Comparison of ENCODE assay signal across 24 mouse cellular contexts in genomic region chr12:29075096-29075852, GRCm38 (mm10).
DNase-seq lines count a peak whose midpoint lies in the region; ATAC-seq and TF ChIP-seq lines count a peak whose summit lies in the region.
"Had no signal": no experiment of that assay in that cellular context is flagged by ENCODE, and none has a peak within 500 bp of the region (broad histone marks: within the 10 kb centered on the region; RNA-seq: fewer than 3 reads in every experiment).

No protein-coding gene starts in this region.

- ATAC-seq in liver, postnatal 0 days: no peak
- ATAC-seq in midbrain, embryonic 14.5 days (ENCODE audit: low FRiP score, low TSS enrichment): no peak
- ATAC-seq: activated CD4-positive, CD25-positive, alpha-beta regulatory T cell, adult 4 months had no signal

- no peaks in the 10 kb centered on the region for H3K27me3 ChIP-seq in liver, adult 2 months (ENCODE audit: control insufficient read depth, insufficient read depth, low read length)
- no peaks in the 10 kb centered on the region for H3K27me3 ChIP-seq in liver, postnatal 0 days (ENCODE audit: insufficient read depth, low read length)
- H3K27me3 ChIP-seq in midbrain, embryonic 14.5 days (ENCODE audit: control insufficient read depth, insufficient read depth, low read length): no peaks in the 10 kb centered on the region
- H3K27me3 ChIP-seq: limb, embryonic 15.5 days; megakaryocyte, embryonic 14.5 days; neural tube, embryonic 15.5 days had no signal

- H3K9ac ChIP-seq in liver, adult 2 months (ENCODE audit: low read depth, low read length): no peak overlapping the region
- H3K9ac ChIP-seq in liver, postnatal 0 days (replicated peaks): no peak overlapping the region
- H3K9ac ChIP-seq in midbrain, embryonic 14.5 days (replicated peaks; ENCODE audit: low read length): no peak overlapping the region
- H3K9ac ChIP-seq: hindbrain, embryonic 12.5 days; limb, embryonic 15.5 days; neural tube, embryonic 15.5 days had no signal

- no peaks in the 10 kb centered on the region for H3K36me3 ChIP-seq in liver, adult 2 months (ENCODE audit: control insufficient read depth, insufficient read depth, low read length)
- no peaks in the 10 kb centered on the region for H3K36me3 ChIP-seq in liver, postnatal 0 days (replicated peaks; ENCODE audit: insufficient read depth, low read length)
- H3K36me3 ChIP-seq in midbrain, embryonic 14.5 days (ENCODE audit: control insufficient read depth, insufficient read depth, low read length): no peaks in the 10 kb centered on the region
- H3K36me3 ChIP-seq: heart, embryonic 10.5 days; hindbrain, embryonic 12.5 days; limb, embryonic 15.5 days; neural tube, embryonic 15.5 days had no signal

- no peak overlapping the region for H3K4me2 ChIP-seq in liver, postnatal 0 days (ENCODE audit: low read depth, low read length)
- no peak overlapping the region for H3K4me2 ChIP-seq in midbrain, embryonic 14.5 days (ENCODE audit: low read length)
- H3K4me2 ChIP-seq: hindbrain, embryonic 12.5 days; limb, embryonic 15.5 days; neural tube, embryonic 15.5 days had no signal

- H3K4me3 ChIP-seq in liver, adult 2 months (ENCODE audit: insufficient read depth, low read depth, low read length): no peak overlapping the region
- H3K4me3 ChIP-seq in liver, postnatal 0 days (ENCODE audit: low read depth, low read length): no peak overlapping the region
- no peak overlapping the region for H3K4me3 ChIP-seq in midbrain, embryonic 14.5 days (replicated peaks; ENCODE audit: low read depth, low read length)
- H3K4me3 ChIP-seq: heart, embryonic 10.5 days; hindbrain, embryonic 12.5 days; layer of hippocampus, adult 2 months; limb, embryonic 15.5 days; megakaryocyte, embryonic 14.5 days; myocyte; neural tube, embryonic 15.5 days had no signal

- no peak for TF ChIP-seq CTCF in liver, adult 2 months (IDR thresholded peaks at IDR 0.05; ENCODE audit: low read depth, low read length)
- TF ChIP-seq CTCF in liver, postnatal 0 days (IDR thresholded peaks at IDR 0.05; ENCODE audit: low read depth): no peak

- no peaks in the 10 kb centered on the region for H3K9me3 ChIP-seq in liver, postnatal 0 days (ENCODE audit: low read length)
- no peaks in the 10 kb centered on the region for H3K9me3 ChIP-seq in midbrain, embryonic 14.5 days (ENCODE audit: control insufficient read depth, low read length)
- H3K9me3 ChIP-seq: heart, embryonic 10.5 days; hindbrain, embryonic 12.5 days; limb, embryonic 15.5 days; neural tube, embryonic 15.5 days had no signal

- H3K4me1 ChIP-seq in liver, adult 2 months (ENCODE audit: control insufficient read depth, insufficient read depth, low read length): peaks cover 25% of the 10 kb centered on the region
- no peaks in the 10 kb centered on the region for H3K4me1 ChIP-seq in liver, postnatal 0 days (ENCODE audit: insufficient read depth)
- peaks cover 6% of the 10 kb centered on the region for H3K4me1 ChIP-seq in midbrain, embryonic 14.5 days (ENCODE audit: control insufficient read depth, insufficient read depth, low read length)
- H3K4me1 ChIP-seq: limb, embryonic 15.5 days; megakaryocyte, embryonic 14.5 days had no signal

- peak overlapping the region; percentile 16 for H3K27ac ChIP-seq in liver, adult 2 months (replicated peaks; ENCODE audit: insufficient read depth, low read depth, low read length)
- no peak overlapping the region for H3K27ac ChIP-seq in liver, postnatal 0 days (ENCODE audit: low read depth)
- peak overlapping the region; percentile 41; the same call in 1 of the 2 replicates for H3K27ac ChIP-seq in midbrain, embryonic 14.5 days (replicated peaks; ENCODE audit: low read depth, low read length)
- H3K27ac ChIP-seq: heart, embryonic 10.5 days; hindbrain, embryonic 12.5 days; layer of hippocampus, adult 2 months; limb, embryonic 15.5 days; neural tube, embryonic 15.5 days had no signal

- peak; percentile 90 for DNase-seq in liver, adult 2 months (ENCODE audit: extremely low read depth, low read depth, low spot score)
- no peak for DNase-seq in liver, postnatal 0 days
- peak; percentile 85 to 93 for DNase-seq in adrenal gland, adult (ENCODE audit: inconsistent age in 2 of 2, low spot score in 1 of 2)
- peak; percentile 42 for DNase-seq in adrenal gland, postnatal 25 days
- DNase-seq in midbrain, embryonic 14.5 days: peak; percentile 64
- no peak for DNase-seq in embryo, embryonic 9.5 days (ENCODE audit: extremely low spot score)
- no peak for DNase-seq in embryo, embryonic 11 days
- no peak for DNase-seq in left cerebral cortex, adult 9 months (ENCODE audit: low spot score in 2 of 2)
- DNase-seq: cerebellum, adult 11-12 months; cerebellum, postnatal 14 days; gastrocnemius, postnatal 25 days; kidney, adult 8-10 months; kidney, postnatal 14 days; layer of hippocampus, postnatal 36 days; lung, postnatal 10 days; thymus, postnatal 4 days had no signal

- TF ChIP-seq EP300 in liver, postnatal 0 days (IDR thresholded peaks at IDR 0.05; ENCODE audit: low read depth): no peak

- no peaks in the 10 kb centered on the region for H3K79me2 ChIP-seq in liver, adult 2 months (ENCODE audit: control insufficient read depth, insufficient read depth, low read length)

- no peak for TF ChIP-seq POLR2A in liver, adult 2 months (IDR thresholded peaks at IDR 0.05; ENCODE audit: extremely low read depth, insufficient read depth, low read length)

- WGBS in liver, adult 2 months: 22% methylated on average over 10 of the region's 10 CpGs
- WGBS in liver, postnatal 0 days (ENCODE audit: insufficient replicate concordance): 52% methylated on average over 10 of the region's 10 CpGs
- 45% methylated on average over 10 of the region's 10 CpGs for WGBS in midbrain, embryonic 14.5 days

Comparison
In these comparisons a context has a peak if more than half of its experiments do, and no peak if none do; other contexts are left out.
1. DNase-seq: peak in liver, adult 2 months (single experiment), adrenal gland, adult (2 of 2), adrenal gland, postnatal 25 days (single experiment) and midbrain, embryonic 14.5 days (single experiment); none in liver, postnatal 0 days (single experiment), embryo, embryonic 9.5 days (single experiment), embryo, embryonic 11 days (single experiment) and left cerebral cortex, adult 9 months (0 of 2).